Mouse (Mus musculus) C2C12 (cell line): ENCODE data around the gene Chst15.

Source experiments
- CEBPB ChIP-seq: IDR thresholded peaks from one replicate; pipeline ENCODE4 v1.6.1; 2011; ENCODE audit warnings: low read depth, mild to moderate bottlenecking, control low read depth, moderate library complexity
- CTCF ChIP-seq: IDR thresholded peaks from one replicate; pipeline ENCODE4 v1.5.1; 2011; ENCODE audit not compliant: control insufficient read depth, insufficient read depth, insufficient read length

GRCm38 (mm10) chr7:132303988-132304387 is 13.0 kb downstream of the Chst15 start:
- TF ChIP-seq CTCF (no peak), CEBPB (no peak)
